Mouse (Mus musculus) erythroid progenitor cell, adult 5-6 weeks (primary cell): ENCODE measurements around the gene Clptm1l. TPM values are rescaled to one million over a fixed set of nuclear protein-coding genes. Genes with fewer than 3 reads are reported as not detected.

ENCODE experiments used
- ATAC-seq: replicated peaks from 2 replicates; pipeline ENCODE4 v1.8.0; 2016; ENCODE audit warnings: moderate number of reproducible peaks, mild to moderate bottlenecking, moderate TSS enrichment, inconsistent platforms; ENCODE audit not compliant: poor library complexity, low FRiP score, severe bottlenecking
- total RNA-seq, 2 experiments: library from RNA; stranded (forward) in 1 of 2; stranded (reverse) in 1 of 2; fragments of 150-400 nt in 1 of 2; fragments of 186-747, 209-891 nt in 1 of 2; gene quantifications; 2 replicates each; pipeline versions ENCODE4 v1.2.3 to v1.2.4; 2015 to 2017; ENCODE audit warnings: low replicate concordance in 2 of 2

Clptm1l gene
- total RNA-seq (2015; ENCODE audit: low replicate concordance) (86.8 and 99.1 TPM in 2 replicates), total RNA-seq (2017; ENCODE audit: low replicate concordance) (30.0 and 51.1 TPM in 2 replicates)

DNA sequence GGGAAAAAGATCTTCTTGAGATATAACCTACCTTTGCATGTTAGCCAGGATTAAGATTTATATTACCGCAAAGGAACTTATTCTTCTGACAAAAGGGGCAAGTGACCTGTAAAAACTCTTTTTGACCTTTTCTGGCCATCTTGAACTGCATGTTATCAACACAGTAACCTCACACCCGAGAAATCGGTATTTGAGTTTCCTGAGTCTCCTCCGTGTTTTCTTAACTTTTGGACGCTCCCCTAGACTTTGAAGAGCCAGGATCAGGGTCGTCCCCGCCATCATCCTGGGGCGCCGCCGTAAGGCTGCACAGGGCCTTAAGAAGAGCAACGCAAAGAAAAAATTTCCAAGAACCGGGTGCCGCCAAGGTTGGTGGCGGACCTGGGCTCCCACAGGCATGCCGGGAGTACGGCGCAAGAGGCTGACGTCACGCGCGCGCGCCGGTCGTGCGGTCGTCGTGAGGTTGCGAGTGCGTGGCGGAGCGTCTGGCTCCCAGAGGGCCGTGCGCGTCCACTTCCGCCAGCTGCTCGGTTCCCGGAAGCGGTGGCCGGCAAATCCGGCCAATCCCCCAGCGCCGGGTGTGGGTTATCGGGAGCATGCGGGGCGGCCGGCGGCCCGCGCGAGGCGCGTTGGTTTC, at the start of gene Clptm1l:
TSS of gene Clptm1l (plus strand) at position 485 of the 634 bp plus-strand sequence.
- peak; percentile 98 for ATAC-seq

DNA sequence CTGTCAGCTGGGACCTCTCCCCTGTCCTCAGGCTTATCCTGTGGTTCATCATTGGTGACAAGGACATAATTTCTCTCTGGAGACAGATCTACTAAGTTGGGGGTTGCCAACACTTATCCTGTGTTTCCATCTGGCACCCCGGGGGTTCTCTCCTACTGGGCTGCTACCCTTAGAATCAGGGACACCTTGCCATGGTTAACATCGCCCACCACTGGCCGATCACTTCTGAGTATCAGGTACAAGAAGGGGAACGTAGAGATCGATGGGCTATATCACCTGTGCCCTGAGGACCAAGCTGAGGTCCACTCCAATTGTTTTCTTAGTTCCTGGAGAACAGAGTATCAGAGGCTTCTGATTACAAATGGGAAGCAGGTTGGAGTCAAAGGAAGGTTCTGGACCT, 39.6 kb upstream of the Clptm1l start:
- no peak for ATAC-seq

DNA sequence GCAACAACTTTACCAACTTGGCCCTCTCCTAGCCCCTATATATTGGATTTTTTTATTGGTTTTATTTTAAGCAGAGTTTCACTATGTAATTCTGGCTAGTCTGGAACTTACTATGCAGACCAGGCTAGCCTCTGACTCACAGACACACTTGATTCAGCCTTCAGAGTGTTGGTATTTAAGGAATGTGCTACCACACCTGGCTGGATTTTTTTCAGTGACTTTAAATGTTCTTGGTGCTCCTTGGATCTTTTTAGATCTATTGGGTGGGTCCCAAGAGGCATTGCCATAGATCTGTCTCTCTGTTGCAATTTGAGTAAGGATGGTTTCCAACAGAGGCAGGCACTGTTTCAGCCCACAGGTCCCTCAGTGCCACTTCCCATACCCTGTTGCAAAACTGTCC, 28.8 kb upstream of the Clptm1l start:
- no peak for ATAC-seq

- no peak for ATAC-seq
These were observed 26.5 kb upstream of the Clptm1l start for GRCm38 (mm10) chr13:73577277-73577676.

GRCm38 (mm10) chr13:73591488-73591887, 12.3 kb upstream of the Clptm1l start:
- no peak for ATAC-seq

GRCm38 (mm10) chr13:73592546-73592945, 11.3 kb upstream of the Clptm1l start:
- ATAC-seq, result no peak

GRCm38 (mm10) chr13:73596276-73596675, 7.5 kb upstream of the Clptm1l start:
- ATAC-seq, result no peak

GRCm38 (mm10) chr13:73600217-73600616, 3.6 kb upstream of the Clptm1l start:
- ATAC-seq, result no peak

GRCm38 (mm10) chr13:73603046-73603445, 760 bp upstream of the Clptm1l start:
- ATAC-seq, result no peak

DNA sequence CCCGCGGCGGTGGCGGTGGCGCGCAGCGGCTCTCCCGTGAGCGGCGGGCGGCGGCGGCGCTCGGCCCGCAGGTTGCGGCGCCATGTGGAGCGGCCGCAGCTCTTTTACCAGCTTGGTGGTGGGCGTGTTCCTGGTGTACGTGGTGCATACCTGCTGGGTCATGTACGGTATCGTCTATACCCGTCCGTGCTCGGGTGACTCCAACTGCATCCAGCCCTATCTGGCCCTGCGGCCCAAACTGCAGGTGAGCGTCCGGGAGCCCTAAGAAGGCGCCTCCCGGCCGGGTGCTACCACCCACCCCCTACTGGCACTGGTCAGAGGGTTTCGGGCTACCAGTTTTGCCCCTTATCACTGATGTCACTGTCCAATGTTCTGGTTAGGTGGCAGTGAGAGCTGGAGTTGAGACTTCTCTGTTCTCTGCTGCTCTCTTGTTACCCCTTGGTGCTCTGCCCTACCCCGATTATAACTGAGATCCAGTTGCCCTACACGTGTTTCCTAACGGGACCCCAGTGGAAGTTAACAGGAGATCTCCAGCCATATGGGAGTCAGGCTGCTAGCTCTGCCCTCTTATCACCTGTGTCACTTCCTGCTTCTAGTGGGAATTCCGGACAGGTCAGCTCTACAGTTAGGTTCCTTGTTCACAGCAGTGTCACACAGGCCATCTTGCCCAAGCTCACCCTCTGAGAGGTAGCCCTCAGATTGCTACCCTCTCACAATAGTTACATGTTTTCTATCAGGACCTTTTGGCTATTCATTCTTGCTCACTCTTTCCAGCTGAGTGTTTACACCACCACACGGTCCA, 551 bp downstream of the Clptm1l start:
- peak; percentile 44 for ATAC-seq

- no peak for ATAC-seq
These were observed 14.6 kb downstream of the Clptm1l start for GRCm38 (mm10) chr13:73618406-73618805.

DNA sequence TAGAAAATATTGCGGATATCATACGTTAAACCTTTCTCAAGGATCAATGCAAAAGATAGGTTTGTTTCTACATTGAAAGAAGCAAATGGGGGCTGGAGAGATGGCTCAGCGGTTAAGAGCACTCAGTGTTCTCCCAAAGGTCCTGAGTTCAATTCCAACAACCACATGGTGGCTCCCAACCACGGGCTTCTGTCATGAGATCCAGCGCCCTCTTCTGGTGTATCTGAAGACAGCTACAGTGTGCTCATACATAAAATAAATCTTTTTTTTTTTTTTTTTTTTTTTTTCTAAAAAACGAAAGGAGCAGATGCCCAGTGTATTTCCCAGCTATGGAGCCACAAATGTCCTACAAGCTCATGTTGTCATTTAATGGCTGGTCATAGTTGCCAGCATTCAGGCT, 16.8 kb downstream of the Clptm1l start:
- ATAC-seq, result no peak

DNA sequence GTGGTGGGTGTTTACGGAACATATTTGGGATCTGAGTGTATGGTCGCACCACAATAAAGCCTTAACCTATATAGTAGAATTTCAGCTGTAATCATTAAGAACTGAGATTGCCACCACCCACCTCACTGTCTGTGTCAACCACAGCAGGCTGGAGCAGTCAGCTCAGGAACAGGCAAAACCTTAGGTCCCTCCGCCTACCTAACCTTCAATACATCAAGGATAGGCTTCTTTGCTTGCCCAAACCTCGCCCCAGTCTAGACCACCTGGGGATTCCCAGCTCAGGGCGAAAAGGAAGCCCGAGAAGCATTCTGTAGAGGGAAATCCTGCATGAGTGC, 22.6 kb downstream of the Clptm1l start:
- ATAC-seq, result no peak

- no peak for ATAC-seq
These were observed 23.1 kb downstream of the Clptm1l start, which contains the start of gene Tert for GRCm38 (mm10) chr13:73626745-73627549. TSS of gene Tert (plus strand) at chr13:73626911.

DNA sequence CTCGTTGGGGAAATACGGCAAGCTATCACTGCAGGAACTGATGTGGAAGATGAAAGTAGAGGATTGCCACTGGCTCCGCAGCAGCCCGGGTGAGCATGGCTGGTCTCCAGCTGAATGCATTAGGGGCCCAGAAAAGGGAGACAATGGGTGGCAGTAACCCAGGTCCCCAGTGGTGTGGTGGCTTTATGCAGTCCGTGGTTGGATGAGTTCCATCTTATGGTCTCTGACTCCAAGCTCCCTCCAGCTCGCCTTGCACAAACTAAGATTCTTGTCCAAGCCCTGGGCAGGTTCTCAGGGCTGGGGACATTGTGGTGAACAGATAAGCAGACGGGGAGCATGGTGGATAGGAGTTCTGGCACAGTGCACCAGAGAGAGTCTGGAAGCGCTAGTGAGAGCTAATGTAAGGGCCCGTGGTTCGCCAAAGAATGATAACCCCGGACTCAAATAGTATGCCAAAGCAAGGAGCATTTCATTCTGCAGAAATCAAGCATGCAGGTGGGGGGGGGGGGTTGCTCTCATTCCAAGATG, 24.8 kb downstream of the Clptm1l start:
- no peak for ATAC-seq

- ATAC-seq, result no peak
These were observed 28.0 kb downstream of the Clptm1l start for GRCm38 (mm10) chr13:73631837-73632236.

DNA sequence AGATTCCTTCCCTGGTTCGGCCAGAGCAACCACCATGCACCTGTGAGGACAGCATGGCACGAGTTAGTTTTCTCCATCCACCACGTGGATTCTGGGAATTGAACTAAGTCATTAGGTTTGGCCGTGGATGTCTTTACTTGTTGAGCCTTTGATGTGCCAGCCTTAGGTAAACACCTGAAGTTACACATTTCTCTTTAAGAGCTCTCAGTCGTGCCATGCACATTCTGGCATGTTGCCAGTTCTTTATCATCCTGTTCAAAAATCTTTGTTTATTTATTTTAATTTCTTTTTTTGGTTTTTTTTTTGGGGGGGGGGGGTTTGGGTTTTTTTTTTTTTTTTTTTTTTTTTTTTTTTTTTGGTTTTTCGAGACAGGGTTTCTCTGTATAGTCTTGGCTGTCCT, 34.0 kb downstream of the Clptm1l start:
- no peak for ATAC-seq

- ATAC-seq, result no peak
These were observed 37.5 kb downstream of the Clptm1l start for GRCm38 (mm10) chr13:73641296-73641695.

DNA sequence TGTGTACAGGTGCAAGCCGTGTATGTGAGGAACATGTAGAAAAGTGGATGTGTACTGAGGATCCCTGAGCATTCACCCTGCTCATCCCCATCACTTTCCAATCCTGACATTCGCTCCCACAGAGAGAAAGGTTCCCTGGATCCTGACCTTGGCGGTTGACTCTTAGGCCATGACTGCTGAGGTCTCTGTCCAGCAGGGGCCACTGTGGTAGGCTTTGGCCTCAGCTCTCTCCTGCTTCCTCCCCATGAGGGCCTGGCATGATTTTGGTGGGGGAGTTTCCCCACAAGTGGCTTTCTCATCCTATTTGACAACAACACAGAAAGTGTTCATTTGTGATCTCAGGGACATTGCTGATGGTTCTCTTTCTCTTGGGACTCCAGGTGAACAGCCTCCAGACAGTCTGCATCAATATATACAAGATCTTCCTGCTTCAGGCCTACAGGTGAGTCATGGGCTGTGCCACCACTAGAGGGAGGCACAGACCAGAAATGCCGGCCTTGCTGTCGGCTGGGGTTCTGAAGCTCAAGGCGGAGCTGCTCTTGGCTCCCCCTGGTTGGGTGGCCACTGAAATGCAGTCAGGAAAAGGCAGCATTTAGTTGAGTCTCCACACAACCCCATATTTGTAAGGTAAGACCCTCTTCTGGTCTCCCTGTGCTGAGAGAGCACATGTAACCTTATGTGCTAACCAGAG, 42.7 kb downstream of the Clptm1l start:
- ATAC-seq, result no peak

- no peak for ATAC-seq
These were observed 49.5 kb downstream of the Clptm1l start for GRCm38 (mm10) chr13:73653266-73653665.
